Mouse (Mus musculus) liver, embryonic 13.5 days (tissue): ENCODE measurements around the gene Mtf2. TPM values are rescaled to one million over a fixed set of nuclear protein-coding genes. Genes with fewer than 3 reads are reported as not detected.
"Not testable (repeated sequence)": the region's sequence is repeated elsewhere in the genome, so short reads cannot be mapped to it uniquely, and the experiment has no call there.

Experiments
- ATAC-seq: fragments of 200-750 bp; cut with Nextera tagmentation; 2 replicates; pipeline ENCODE4 v1.8.0; 2017; ENCODE audit warnings: low read depth, mild to moderate bottlenecking, moderate number of reproducible peaks, moderate library complexity
- DNase-seq: peaks from one replicate; pipeline ENCODE4 v3.0.0; 2022
- H3K27ac ChIP-seq: fragments of 300-500 bp; sonication (generic); 2 replicates; pipeline ENCODE4 v1.5.1; 2015; ENCODE audit warnings: moderate library complexity, mild to moderate bottlenecking, inconsistent platforms
- H3K27me3 ChIP-seq: fragments of 300-500 bp; sonication (generic); 2 replicates; pipeline ENCODE4 v1.6.1; 2015; ENCODE audit warnings: mild to moderate bottlenecking, inconsistent platforms
- H3K36me3 ChIP-seq: fragments of 300-500 bp; sonication (generic); 2 replicates; pipeline ENCODE4 v1.6.1; 2015; ENCODE audit warnings: mild to moderate bottlenecking, inconsistent platforms
- H3K4me1 ChIP-seq: fragments of 300-500 bp; sonication (generic); replicated peaks from 2 replicates; pipeline ENCODE4 v1.6.1; 2015; ENCODE audit warnings: inconsistent platforms
- H3K4me2 ChIP-seq: fragments of 300-500 bp; sonication (generic); 2 replicates; pipeline ENCODE4 v1.6.1; 2015; ENCODE audit warnings: inconsistent platforms, mild to moderate bottlenecking, moderate library complexity
- H3K4me3 ChIP-seq: fragments of 300-500 bp; sonication (generic); replicated peaks from 2 replicates; pipeline ENCODE4 v1.5.1; 2015; ENCODE audit warnings: mild to moderate bottlenecking, inconsistent platforms
- H3K9ac ChIP-seq: fragments of 300-500 bp; sonication (generic); 2 replicates; pipeline ENCODE4 v1.6.1; 2015; ENCODE audit warnings: mild to moderate bottlenecking, inconsistent platforms
- H3K9me3 ChIP-seq: fragments of 300-500 bp; sonication (generic); replicated peaks from 2 replicates; pipeline ENCODE4 v1.6.1; 2016; ENCODE audit warnings: inconsistent platforms
- WGBS: fragments of 180-500 bp; shearing (Covaris S2); methylation state at CpG from one replicate; pipeline ENCODE4 v1.1.7; 2015; ENCODE audit not compliant: insufficient replicate concordance; 5-methylcytosine and 5-hydroxymethylcytosine counted together
- polyA plus RNA-seq: library from polyadenylated mRNA; unstranded; fragments of >200 nt; fragmentation: Nextera tagmentation; extraction: Ambion mirVana; gene quantifications from 2 replicates; pipeline ENCODE4 v1.2.1, GENCODE M21; 2015

The Mtf2 gene
- polyA plus RNA-seq, 1 experiment from 2014 or later: 46.4 TPM

DNA sequence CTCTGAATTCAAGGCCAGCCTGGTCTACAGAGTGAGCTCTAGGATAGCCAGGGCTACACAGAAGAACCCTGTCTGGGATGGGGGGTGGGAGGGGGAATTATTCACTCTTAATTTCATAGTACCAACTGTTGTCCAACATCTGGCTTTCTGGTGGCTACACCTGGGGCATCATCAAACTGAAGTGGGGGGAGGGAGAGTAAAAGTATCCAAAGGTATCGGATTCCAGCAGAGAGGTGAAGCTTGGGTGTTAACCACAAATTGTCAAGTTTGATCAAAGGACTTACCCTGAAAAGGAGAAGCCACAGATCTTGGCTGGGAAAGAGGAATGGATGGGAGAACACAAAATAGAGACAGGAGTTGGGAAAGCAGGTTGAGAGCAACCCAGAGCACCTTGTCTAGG lies 21.6 kb upstream of the Mtf2 start:
- Histone ChIP-seq H3K4me2 (no peak overlapping the region), H3K27ac (no peak overlapping the region), H3K9ac (no peak overlapping the region), H3K27me3 (no peaks in the 10 kb centered on the region), H3K4me1 (no peaks in the 10 kb centered on the region), H3K36me3 (no peaks in the 10 kb centered on the region), H3K9me3 (no peaks in the 10 kb centered on the region), H3K4me3 (no peak overlapping the region)
- ATAC-seq: no peak
- 58% methylated on average over 1 of the region's 1 CpGs for WGBS
- DNase-seq: no peak

GRCm38 (mm10) chr5:108049711-108050268 lies 15.7 kb upstream of the Mtf2 start:
- Histone ChIP-seq H3K4me3 (no peak overlapping the region), H3K9ac (no peak overlapping the region), H3K4me1 (no peaks in the 10 kb centered on the region), H3K36me3 (no peaks in the 10 kb centered on the region), H3K27me3 (no peaks in the 10 kb centered on the region), H3K27ac (no peak overlapping the region), H3K9me3 (no peaks in the 10 kb centered on the region), H3K4me2 (no peak overlapping the region)
- ATAC-seq (no peak), DNase-seq (no peak)
- WGBS: 29% methylated on average over 3 of the region's 3 CpGs

- Histone ChIP-seq H3K27ac (no peak overlapping the region), H3K4me3 (no peak overlapping the region), H3K9ac (no peak overlapping the region), H3K9me3 (no peaks in the 10 kb centered on the region), H3K4me2 (no peak overlapping the region), H3K4me1 (no peaks in the 10 kb centered on the region), H3K36me3 (no peaks in the 10 kb centered on the region), H3K27me3 (no peaks in the 10 kb centered on the region)
- DNase-seq (no peak), ATAC-seq (no peak)
- 77% methylated on average over 2 of the region's 2 CpGs for WGBS
These were observed 14.4 kb upstream of the Mtf2 start for GRCm38 (mm10) chr5:108051026-108051425.

DNA sequence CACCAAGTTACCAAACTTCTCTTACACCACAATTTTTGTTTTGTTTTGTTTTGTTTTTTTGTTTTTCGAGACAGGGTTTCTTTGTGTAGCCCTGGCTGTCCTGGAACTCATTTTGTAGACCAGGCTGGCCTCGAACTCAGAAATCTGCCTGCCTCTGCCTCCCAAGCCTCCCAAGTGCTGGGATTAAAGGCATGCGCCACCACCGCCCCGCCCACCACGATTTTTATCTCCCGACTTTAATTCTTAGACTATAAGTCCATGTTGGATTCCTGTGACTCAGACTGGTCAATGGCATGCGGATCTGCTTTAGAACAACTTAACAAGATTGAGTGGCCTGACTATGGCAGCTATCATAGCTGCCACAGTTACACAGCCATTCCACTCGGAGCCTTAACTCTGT lies 13.7 kb upstream of the Mtf2 start:
- H3K36me3 ChIP-seq, H3K9ac ChIP-seq, ATAC-seq, H3K4me3 ChIP-seq, H3K4me2 ChIP-seq, DNase-seq, H3K27me3 ChIP-seq, H3K9me3 ChIP-seq, H3K4me1 ChIP-seq, H3K27ac ChIP-seq: not testable (repeated sequence)
- 77% methylated on average over 9 of the region's 9 CpGs for WGBS

GRCm38 (mm10) chr5:108052200-108052599 lies 13.3 kb upstream of the Mtf2 start:
- 76% methylated on average over 1 of the region's 1 CpGs for WGBS
- ATAC-seq (no peak), DNase-seq (no peak)
- H3K4me2 ChIP-seq: no peak overlapping the region
- H3K4me1 ChIP-seq: no peaks in the 10 kb centered on the region
- no peak overlapping the region for H3K9ac ChIP-seq
- no peaks in the 10 kb centered on the region for H3K27me3 ChIP-seq
- no peak overlapping the region for H3K27ac ChIP-seq
- H3K9me3 ChIP-seq: no peaks in the 10 kb centered on the region
- H3K4me3 ChIP-seq: no peak overlapping the region
- H3K36me3 ChIP-seq: no peaks in the 10 kb centered on the region

DNA sequence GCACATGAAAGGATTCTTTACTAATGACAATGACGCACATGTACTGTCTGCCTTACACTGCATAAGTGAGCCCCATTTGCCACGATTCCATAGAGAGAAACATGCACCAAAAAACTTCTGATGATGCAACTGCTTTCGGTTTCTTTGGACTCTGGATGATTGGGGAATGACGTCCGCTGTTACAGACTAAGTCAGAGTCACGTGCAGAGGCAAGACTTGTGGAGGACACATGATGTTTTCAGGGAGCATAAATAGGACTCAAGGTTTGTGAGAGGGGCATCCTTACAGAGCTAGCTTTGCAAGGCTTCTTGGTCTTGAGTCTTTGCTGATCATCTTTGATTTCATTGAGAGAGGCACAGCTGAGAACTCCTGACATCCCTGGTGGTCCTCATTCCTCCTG lies 11.9 kb upstream of the Mtf2 start:
- Histone ChIP-seq H3K4me1 (no peaks in the 10 kb centered on the region), H3K36me3 (no peaks in the 10 kb centered on the region), H3K27ac (no peak overlapping the region), H3K4me2 (no peak overlapping the region), H3K9me3 (no peaks in the 10 kb centered on the region), H3K9ac (no peak overlapping the region), H3K4me3 (no peak overlapping the region), H3K27me3 (no peaks in the 10 kb centered on the region)
- ATAC-seq (no peak), DNase-seq (no peak)
- WGBS: 79% methylated on average over 6 of the region's 6 CpGs

DNA sequence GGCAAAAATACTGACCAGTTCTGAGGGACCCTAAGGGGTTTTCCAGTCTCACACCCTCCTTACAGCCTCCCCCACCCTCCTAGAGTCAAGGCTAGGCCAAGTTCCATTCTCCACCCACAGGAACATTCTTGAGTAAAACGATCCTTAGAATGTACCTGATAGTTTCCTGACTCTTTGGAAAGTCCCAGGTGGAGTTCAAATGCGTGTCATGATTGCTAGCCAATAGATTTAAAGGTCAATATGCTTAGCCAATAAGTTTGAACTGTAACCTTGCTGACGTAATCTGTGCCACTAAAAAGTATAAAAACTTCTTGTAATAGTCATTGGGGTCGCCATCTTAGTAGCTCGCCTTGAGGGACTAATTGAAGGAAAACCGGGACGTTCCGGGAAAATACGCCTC lies 5.1 kb upstream of the Mtf2 start:
- DNase-seq (no peak), ATAC-seq (no peak)
- H3K4me1 ChIP-seq: peaks cover 3% of the 10 kb centered on the region; the same call in 1 of the 2 replicates
- no peak overlapping the region for H3K4me3 ChIP-seq
- H3K9ac ChIP-seq: no peak overlapping the region
- H3K27me3 ChIP-seq: no peaks in the 10 kb centered on the region
- 88% methylated on average over 9 of the region's 9 CpGs for WGBS
- H3K9me3 ChIP-seq: no peaks in the 10 kb centered on the region
- H3K36me3 ChIP-seq: no peaks in the 10 kb centered on the region
- no peak overlapping the region for H3K27ac ChIP-seq
- H3K4me2 ChIP-seq: no peak overlapping the region

DNA sequence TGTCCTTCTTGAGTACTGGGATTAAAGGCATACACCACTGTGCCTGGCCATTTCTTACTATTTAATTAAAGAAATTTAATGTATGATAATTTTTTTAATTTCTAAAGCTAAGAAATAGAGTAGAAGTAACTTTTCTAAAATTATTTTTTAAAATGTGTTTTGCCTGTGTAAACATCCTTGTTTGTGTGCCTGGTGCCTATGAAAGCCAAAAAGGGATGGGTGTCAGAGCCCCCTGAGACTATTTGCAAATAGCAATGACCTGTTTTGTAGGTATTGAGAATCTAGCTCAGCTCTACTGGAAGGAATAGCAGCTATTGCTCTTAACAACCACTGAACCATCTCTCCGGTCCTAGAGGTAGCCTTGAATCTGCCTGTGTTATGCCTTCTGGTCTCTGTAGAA lies 6.8 kb downstream of the Mtf2 start:
- Histone ChIP-seq H3K4me1 (peaks cover under 1% of the 10 kb centered on the region), H3K9ac (no peak overlapping the region), H3K27ac (no peak overlapping the region), H3K36me3 (peaks cover 70% of the 10 kb centered on the region), H3K4me3 (no peak overlapping the region), H3K27me3 (no peaks in the 10 kb centered on the region), H3K4me2 (no peak overlapping the region), H3K9me3 (no peaks in the 10 kb centered on the region)
- 80% methylated on average over 1 of the region's 1 CpGs for WGBS
- ATAC-seq: no peak
- no peak for DNase-seq

GRCm38 (mm10) chr5:108076241-108076640 lies 10.8 kb downstream of the Mtf2 start:
- no peak for ATAC-seq
- no peaks in the 10 kb centered on the region for H3K9me3 ChIP-seq
- H3K36me3 ChIP-seq: peaks cover 52% of the 10 kb centered on the region

GRCm38 (mm10) chr5:108076833-108077540 lies 11.5 kb downstream of the Mtf2 start:
- ATAC-seq (no peak), DNase-seq (no peak)
- peaks cover 14% of the 10 kb centered on the region for H3K4me1 ChIP-seq

More at GRCm38 (mm10) chr5:108076241-108076640, 10.8 kb downstream of the Mtf2 start:
- Histone ChIP-seq H3K4me1 (peaks cover 14% of the 10 kb centered on the region), H3K4me2 (no peak overlapping the region), H3K27me3 (no peaks in the 10 kb centered on the region), H3K4me3 (no peak overlapping the region), H3K27ac (no peak overlapping the region), H3K9ac (no peak overlapping the region)
- no peak for DNase-seq

DNA sequence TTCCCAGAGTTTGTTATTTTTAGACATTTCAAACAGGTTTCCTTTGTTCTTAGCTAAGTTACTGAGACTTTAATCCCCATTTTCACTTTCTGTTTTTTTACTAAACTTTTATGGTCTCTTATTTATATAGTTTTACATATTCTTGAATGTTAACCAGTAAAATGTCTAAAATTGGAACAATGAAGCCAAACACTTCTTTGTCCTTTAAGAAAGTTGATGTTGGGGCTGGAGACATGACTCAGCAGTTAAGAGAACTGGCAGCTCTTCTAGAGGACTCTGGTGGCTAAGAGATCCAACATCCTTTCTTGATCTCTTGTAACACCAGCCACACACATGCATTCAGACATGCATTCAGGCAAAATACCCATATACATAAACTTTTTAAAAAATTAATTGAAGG lies 14.1 kb downstream of the Mtf2 start:
- Histone ChIP-seq H3K4me1 (peaks cover 14% of the 10 kb centered on the region), H3K36me3 (peaks cover 48% of the 10 kb centered on the region)

More at GRCm38 (mm10) chr5:108076833-108077540, 11.5 kb downstream of the Mtf2 start:
- WGBS: 79% methylated on average over 6 of the region's 6 CpGs
- no peak overlapping the region for H3K27ac ChIP-seq
- H3K4me2 ChIP-seq: no peak overlapping the region
- H3K36me3 ChIP-seq: peaks cover 53% of the 10 kb centered on the region
- no peak overlapping the region for H3K9ac ChIP-seq
- H3K27me3 ChIP-seq: no peaks in the 10 kb centered on the region
- H3K9me3 ChIP-seq: no peaks in the 10 kb centered on the region
- no peak overlapping the region for H3K4me3 ChIP-seq

GRCm38 (mm10) chr5:108082380-108082779 lies 16.9 kb downstream of the Mtf2 start:
- Histone ChIP-seq H3K4me2 (no peak overlapping the region), H3K27me3 (no peaks in the 10 kb centered on the region), H3K9me3 (no peaks in the 10 kb centered on the region), H3K27ac (no peak overlapping the region), H3K4me3 (no peak overlapping the region), H3K36me3 (peaks cover 49% of the 10 kb centered on the region), H3K9ac (no peak overlapping the region), H3K4me1 (peaks cover 14% of the 10 kb centered on the region)
- DNase-seq: no peak
- 37% methylated on average over 2 of the region's 2 CpGs for WGBS
- ATAC-seq: no peak

More for the DNA sequence above, 14.1 kb downstream of the Mtf2 start:
- Histone ChIP-seq H3K4me2 (no peak overlapping the region), H3K27me3 (no peaks in the 10 kb centered on the region), H3K27ac (no peak overlapping the region), H3K9ac (no peak overlapping the region), H3K4me3 (no peak overlapping the region), H3K9me3 (no peaks in the 10 kb centered on the region)
- DNase-seq: no peak
- ATAC-seq: no peak
